Mouse (Mus musculus) liver, postnatal 0 days (tissue): ENCODE results near the gene Pld6.

ENCODE experiments used
- CTCF ChIP-seq: sonication (generic); IDR thresholded peaks from 2 replicates; pipeline ENCODE4 v1.5.1; 2016; ENCODE audit warnings: antibody characterized with exemption, low read depth
- EP300 ChIP-seq: IDR thresholded peaks from 2 replicates; pipeline ENCODE4 v1.6.1; 2016; ENCODE audit warnings: antibody characterized with exemption, low read depth, mild to moderate bottlenecking

GRCm38 (mm10) chr11:59758191-59758985 is 29.1 kb downstream of the Pld6 start:
- TF ChIP-seq EP300 (no peak), CTCF (no peak)
